Mouse (Mus musculus) adrenal gland, postnatal 14 days (tissue): ENCODE measurements around the gene Siah3. TPM values are rescaled to one million over a fixed set of nuclear protein-coding genes. Genes with fewer than 3 reads are reported as not detected.
"Not testable (repeated sequence)": the region's sequence is repeated elsewhere in the genome, so short reads cannot be mapped to it uniquely, and the experiment has no call there.

Experiments used
- DNase-seq: peaks from one replicate; pipeline ENCODE4 v3.0.0; 2021; ENCODE audit warnings: mixed read lengths
- long read RNA-seq, 2 experiments: library from polyadenylated mRNA; stranded (forward); transcript quantifications; one replicate each; pipeline ENCODE4 v2.0.0; 2021
- total RNA-seq: library from RNA; stranded (reverse); gene quantifications from 2 replicates; pipeline ENCODE4 v1.2.3, GENCODE M21; 2021

Siah3 gene
- total RNA-seq: 0.53 and 0.63 TPM in 2 replicates
- long read RNA-seq, experiment 1, partial matches to known transcripts: 0 of 1 reads
- long read RNA-seq, experiment 1, other reads (novel, unspliced or antisense): 1 of 1 reads
- long read RNA-seq, experiment 2, partial matches to known transcripts: 0 of 1 reads
- long read RNA-seq, experiment 2, other reads (novel, unspliced or antisense): 1 of 1 reads

DNA sequence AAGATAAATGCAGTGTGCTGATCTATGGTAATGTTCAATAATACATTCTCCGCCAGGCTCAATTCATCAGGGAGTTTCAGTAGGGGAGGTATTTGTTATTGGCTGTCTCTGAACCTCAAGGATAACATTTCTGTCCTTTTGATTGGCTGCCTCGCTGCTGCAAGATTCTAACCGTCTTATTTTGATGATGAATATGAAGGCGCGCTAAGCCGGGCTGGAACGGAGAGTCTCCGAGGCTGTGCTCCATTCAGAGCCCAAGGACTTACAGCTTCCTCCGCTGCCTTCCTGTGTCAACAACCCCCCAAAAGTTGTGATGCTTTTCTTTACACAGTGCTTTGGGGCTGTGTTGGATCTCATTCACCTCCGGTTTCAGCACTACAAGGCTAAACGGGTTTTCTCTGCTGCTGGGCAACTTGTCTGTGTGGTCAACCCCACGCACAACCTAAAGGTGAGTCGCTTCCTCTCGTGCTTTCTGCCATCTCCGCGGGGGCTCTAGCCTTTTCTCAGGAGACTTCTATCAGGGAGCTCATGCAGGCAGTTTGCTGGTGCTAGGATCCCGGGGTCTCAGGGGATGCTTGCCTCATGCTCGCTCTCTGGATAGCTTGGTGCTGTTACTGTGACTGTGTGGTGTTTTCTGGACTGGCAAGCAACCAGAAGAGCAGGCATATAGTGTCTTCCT is at the start of gene Siah3:
Siah3 (plus strand) TSS at position 240 of the 679 bp plus-strand sequence.
- DNase-seq: no peak

DNA sequence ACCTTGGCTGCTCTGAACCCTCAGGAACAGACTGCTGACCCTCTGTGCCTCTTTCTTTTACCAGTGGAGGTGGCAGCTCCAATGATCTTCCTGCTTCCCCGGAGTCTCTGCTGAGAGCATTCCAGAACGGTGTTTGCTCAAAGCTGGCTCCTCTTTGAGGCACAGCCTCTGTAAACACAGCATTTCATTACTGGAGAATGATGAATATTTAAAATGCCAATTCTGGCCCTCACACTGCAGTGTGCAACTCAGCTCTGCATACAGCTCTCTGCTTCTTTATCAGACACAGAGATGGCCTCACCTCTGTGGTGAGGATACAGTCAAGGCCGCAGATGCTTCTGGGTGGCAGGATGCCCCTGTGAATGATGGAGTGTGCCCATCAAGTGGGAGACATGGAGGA is 46.0 kb upstream of the Siah3 start:
- DNase-seq: no peak

DNA sequence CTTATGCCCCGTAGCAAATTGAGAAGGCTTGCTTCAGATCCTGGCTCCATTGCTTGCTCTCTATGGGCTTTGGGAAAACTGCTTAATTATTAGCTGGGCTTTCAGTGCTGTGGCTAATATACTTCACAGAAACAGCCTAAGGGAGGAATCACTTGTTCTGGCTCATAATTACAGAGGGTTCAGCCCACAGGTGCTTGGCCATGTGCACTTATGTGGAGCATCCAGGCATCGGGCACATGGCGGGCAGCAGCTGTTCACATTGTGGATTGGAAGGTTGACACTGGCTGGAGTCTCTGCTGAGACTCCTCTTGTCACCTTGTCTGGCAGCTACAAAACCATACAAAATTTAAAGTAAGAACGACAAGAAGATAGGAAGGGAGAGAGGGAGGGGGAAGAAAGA is 45.4 kb upstream of the Siah3 start:
- no peak for DNase-seq

DNA sequence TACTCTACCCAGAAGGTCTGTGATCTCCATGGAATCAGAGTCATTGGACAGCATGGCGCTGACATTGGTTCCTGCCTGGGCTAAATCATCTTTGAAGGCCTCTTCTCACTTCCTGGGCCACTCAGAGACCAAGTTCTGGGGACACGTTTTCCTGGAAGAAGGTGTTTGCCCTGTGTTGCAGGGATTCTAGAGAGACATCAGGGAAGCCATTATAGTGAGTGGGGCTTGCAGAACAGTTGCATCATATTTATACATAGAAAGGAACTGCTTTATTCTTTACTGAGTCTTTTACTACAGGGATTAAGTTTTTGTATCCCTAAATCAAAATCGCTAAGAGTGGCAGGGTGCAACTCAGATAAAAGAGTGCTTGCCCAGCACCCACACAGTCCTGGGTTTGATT is 37.1 kb upstream of the Siah3 start:
- no peak for DNase-seq

DNA sequence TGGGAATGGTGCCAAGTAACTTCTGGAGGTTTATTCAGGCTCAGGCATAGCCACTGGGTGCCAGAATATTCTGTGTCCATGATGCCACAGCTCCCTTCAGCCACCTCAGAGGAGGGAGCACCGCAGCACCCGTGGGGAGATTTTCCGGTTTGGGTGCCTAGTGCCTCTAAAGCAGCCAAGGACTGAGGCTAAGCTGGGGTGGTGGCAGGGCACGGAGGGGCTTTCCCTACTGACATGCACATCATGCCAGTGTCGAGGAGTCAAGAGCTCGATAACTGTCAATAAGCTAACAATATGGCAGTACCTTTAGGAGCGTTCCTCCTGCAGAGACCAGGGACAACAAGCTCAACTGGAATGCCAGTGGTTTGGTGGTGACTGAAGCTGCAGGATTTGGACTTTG is 35.9 kb upstream of the Siah3 start:
- no peak for DNase-seq

DNA sequence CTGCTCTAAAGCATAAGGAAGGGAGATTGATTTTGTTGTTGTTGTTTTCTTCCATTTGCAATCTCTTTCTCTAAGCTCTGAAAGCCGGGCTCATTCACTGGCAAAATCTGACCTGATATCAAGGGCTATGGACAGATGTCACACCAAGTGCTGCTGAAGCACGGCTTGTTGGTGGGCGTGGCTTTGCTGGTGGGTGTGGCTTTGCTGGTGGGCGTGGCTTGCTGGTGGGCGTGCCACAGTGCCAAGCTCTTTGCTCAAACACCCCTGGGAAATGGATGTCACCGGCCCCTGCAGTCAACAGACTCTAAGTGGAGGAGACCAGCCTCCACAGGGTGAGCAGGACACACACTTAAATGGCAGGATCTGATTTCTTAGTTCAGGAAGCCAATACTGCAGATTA is 35.0 kb upstream of the Siah3 start:
- no peak for DNase-seq

DNA sequence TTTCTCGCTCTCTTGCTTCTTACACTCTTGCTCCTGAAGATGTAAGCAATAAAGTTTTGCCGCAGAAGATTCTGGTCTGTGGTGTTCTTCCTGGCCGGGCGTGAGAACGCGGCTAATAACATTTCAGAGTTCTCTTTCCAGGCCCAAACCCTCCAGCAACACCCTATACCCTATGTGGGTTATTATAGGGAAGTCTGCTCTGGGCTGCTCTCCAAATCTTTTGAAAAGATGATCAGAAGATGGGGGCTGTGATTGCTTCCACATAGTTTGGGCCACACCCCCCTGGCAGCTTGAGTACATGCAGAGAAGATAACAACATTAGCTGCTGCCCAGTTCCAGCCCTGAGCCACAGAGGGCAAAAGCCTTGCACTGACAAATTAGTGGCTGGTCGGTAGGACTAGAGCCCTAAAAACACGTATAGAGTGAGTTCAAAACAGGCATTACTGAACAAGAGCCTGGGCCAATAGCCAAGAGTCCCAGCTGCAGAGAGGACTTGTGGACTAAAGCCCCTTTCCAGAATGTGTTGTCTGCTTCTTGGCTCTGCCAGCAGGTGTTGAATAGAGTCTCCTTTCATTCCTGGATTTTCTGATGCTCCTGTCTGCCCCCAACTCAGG is 24.5 kb upstream of the Siah3 start:
- no peak for DNase-seq

DNA sequence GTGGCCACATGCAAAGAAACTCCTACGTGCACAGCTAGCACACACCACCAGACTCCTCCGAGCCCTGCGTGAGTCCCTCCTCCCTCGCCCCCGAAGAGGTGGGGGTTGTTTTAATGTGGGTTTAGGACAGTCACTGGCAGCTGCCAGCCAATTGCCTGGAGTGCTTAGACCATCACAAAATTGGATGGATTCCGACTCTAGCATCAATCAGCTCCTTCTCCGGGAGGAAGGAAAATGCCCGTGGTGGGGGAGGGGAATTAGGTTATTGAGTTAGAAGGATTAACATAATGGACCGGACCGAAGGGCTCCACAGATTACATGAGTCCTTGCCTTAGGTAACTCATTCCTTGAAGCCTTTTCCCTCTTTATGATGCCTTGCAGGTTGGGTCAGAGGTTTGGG is 22.9 kb upstream of the Siah3 start:
- no peak for DNase-seq

DNA sequence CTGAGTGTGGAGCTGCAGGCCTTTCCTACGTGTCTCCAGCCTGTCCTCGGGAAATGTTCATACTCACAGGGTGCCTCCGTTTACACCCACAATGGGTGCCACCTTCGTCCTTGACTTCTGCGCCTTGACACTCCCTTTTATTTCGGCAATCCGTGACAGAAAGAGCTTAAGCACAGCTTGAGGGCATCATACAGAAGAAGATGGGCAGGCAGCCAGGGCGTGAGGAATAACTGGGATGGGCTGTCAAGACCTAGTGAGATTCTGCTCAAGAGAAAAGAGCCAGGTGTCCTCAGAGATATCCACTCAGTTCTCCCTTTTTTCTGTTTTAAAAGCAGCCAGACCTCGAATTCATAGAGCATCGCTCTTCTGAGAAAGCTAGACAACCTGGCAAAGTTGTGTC is 21.2 kb upstream of the Siah3 start:
- DNase-seq: no peak

DNA sequence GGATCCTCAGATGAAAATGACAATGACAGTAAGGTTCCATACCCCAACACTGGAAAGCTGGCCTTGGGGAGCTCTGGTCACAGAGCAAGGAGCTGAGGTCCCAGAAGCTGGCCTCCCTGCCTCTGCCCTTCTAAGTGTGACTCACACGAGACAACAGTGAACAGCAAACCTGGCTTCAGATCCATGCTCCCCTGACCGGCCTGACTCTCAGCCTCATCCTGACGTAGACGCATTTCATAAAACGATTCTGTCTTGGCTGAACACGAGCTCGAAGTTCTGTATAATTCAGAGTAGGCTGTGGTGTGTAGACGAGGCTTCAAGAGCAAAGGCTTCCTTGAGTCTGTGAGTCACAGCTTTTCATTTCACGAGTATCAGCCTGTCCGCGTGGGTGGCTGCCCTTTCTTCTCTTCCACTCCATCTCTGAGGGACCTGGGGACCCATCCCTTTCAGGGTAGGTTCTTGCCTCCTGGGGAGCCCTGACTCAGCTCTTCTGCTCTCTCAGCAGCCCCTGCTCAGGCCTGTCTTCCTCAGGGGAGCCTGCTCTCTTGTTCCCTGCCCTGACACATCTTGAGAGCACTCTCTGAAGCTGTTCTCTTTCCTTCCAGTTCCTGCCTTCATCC is 11.2 kb upstream of the Siah3 start:
- peak; percentile 33 for DNase-seq

DNA sequence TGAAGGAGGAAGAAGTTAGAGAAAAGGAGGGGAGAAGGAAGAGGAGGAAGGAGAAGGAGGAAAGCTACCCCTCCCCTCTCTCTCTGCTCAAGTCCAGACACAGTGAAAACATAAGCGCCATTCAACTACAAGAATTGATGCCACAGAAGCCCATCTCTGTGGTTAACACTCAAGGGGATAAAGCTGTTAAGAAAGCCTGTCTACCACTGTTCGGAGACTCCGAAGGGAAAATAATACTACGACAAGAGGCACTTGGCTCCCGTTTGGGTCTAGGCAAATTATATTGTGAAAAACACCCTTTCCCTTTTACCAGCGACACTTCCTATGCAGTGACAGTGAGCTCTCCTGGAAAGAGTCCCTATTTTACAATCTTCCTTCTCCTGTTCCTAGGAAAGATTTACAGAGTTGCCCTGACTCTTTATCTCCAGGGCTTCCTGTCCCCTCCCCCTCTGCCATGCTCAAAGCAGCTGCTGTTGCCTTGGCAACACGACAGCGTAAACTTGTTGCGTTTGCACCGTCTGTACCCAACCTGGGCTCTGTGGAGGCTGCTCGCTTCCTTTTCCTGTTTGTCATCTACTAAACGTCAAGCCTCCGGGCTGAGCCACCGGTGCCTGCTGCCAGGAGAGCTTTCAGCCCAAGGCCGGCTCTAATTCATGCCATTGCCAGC is 10.4 kb upstream of the Siah3 start:
- DNase-seq: peak; percentile 91

DNA sequence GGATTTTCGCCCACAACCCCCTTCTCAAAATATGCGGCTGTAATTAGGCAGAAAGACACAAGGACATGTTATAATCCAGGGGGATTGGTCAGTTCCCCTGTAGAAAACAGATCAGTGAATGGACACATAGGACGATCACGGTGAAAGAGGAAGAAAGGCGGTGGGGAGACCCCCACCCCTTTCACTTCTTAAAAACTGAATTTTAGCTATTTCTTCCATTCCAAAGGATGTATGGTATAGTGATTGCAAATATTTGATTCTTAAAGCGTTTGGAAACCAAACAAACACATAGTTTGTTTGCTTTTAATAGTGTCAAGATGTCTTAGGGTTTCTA is 9.9 kb upstream of the Siah3 start:
- DNase-seq: no peak

DNA sequence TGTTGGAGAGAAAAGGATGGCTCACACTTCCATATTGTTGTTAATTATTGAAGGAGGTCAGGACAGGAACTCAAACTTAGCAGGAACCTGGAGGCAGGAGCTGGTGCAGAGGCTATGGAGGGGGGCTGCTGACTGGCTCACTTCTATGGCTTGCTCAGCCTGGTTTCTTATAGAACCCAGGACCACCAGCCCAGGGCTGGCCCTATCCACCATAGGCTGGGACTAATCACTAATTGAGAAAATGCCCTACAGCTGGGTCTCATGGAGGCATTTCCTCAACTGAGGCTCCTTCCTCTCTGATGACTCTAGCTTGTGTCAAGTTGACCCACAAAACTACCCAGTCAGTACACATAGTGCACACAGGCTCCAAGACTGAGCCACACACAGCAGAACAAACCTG is 9.5 kb upstream of the Siah3 start:
- not testable (repeated sequence) for DNase-seq

DNA sequence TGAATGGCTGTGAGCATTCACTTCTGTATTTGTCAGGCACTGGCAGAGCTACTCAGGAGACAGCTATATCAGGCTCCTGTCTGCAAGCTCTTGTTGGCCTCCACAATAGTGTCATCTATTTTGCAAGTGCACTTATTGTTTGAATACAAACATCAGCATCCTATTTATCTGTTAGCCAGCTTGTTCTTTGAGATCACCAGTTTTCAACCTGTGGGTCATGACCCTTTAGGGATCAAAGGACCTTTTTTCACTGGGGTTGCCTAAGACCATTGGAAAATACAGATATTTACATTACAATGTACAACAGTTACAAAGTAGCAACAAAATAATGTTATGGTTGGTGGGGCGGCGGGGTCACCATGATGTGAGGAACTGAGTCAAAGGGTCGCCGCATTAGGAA is 1.9 kb upstream of the Siah3 start:
- DNase-seq: no peak

DNA sequence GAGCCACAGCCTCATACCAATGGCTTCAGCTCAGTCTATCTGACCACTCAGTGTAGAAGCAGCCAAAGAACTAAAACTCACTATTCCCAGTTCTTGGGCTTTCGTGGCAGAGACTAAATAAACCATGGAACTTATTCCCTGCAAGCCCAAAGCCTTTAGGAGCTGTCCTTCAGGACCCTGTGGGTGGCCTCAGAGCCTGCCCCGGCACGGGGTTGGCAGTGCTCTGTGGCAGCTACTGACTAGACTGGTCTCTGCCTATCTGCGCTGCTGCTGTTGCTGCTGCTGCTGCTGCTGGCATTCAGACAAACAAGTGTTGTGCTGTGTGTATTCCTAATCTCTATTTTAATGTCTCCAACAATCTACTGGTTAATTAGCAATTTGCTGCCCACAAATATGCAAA is 1.1 kb upstream of the Siah3 start:
- DNase-seq: peak; percentile 76

DNA sequence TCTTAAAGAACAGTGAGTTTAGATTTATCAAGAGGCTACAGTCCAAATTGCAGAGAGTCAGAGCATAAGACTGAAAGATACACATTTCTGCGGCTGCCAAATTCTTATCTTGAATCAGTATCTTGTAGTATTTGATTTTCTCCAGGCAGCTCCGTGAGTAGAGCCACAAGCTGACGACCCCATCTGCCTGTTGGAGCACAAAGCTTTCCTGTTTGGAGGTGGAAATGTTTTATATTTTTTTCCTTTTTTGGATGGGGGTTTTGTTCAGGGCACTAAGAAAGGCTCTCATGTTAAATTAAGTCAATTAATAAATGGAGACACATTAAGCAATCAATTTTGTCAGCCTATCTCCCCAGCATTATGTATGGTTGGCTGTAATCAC is 430 bp upstream of the Siah3 start:
- no peak for DNase-seq

DNA sequence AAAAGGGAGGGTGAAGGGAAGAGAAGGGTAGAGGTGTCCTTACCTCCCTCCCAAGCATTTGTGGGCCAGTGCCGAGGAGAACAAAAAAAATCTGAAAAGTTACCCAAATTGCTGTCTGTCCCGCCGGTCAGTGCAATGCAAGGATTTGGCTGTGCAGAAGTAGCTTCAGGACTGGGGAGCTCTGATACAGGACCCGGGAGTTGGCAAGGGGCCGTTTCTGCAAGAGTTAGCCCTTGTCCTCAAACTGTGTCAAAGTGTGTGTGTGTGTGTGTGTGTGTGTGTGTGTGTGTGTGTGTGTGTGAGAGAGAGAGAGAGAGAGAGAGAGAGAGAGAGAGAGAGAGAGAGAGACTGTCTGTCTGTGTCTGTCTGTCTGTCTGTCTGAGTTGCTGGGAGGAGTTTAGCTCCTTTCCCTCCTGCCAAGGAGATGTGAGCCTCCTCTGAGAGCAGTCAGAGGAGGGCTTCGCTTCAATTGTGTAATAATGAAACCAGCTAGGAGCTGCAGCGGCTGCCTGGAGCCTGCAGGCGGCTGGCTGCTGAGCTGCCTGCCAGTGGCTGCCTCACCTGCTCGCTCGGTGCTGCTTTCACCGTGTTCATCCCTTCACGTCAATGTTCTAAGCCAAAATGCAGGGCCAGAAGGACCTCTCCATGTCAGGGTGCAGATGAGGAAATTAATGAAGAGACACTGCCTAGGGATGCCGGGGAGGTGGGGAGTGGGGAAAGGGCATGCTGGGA is 873 bp downstream of the Siah3 start:
- DNase-seq: peak; percentile 63

DNA sequence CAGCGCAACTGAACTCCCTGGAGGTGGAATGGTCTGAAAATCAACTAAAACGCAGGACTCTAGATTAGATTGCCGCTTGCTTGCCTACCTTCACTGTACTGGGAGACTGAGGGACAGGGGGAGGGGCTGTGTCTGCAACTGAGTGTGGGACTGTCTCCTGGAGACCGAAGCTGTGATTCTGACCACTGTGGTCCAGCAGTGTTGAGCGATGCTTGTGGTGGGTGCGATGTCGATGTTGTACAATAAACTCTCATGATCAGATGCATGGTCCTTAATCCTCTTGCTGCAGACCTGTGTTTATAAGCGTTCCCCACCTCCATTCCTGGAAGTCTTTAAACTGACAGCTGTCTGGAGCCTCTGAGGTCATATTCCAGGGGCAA is 1.4 kb downstream of the Siah3 start:
- DNase-seq: no peak

DNA sequence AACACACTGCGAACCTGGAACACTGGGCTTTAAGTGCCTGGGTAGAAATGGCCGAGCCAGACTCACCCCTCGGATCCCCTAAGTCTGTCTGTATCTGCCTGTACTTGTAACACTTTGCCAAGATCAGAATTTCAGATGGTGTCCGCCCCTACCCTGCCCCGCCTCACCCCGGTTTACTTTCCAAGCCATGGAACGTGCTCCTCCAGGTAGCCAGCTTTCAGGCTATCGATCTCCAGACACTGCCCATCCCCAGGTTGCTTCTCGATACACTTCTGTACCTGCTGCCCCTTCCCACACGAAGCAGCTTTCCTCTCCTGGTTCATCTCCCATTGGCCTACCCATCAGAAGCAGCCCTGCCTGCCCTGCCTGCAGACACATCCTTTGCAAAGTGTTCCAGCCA is 3.6 kb downstream of the Siah3 start:
- no peak for DNase-seq

DNA sequence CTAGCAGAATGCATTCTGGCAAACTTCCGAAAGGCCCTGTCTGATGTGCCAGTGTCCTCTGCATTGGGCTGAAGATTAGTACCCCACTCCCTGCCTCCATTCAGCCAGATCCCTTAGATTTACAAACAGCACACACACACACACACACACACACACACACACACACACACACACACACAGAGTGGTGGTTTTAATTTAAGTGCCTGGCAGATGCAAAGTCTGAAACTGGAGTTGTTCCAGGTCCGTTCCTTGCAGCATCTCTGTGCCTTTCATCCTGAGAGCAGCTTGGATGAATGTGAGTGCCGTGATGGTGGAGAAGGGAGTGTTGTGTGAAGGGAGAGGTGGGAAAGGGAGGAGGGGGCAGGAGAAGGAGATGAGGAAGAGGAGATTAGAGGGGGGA is 4.2 kb downstream of the Siah3 start:
- DNase-seq: no peak

DNA sequence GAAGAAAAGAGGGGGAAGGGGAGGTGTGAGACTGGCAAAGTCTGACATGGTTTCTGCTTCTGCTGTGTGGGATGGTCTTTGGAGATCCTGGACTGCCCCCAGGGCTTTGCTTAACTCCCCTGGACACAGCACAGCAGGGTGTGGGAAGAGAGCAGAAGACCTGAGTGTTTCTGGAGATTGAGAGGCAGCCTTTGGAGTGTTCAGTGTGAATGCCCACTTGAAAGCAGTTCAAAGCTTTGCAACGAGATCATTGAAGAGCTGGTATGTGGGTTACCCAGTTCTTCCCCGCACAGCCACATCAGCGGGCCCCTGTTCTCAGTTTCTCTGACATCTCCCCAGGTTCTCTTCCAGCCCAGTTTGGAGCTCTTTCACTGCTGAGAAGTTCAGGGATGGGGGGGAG is 4.7 kb downstream of the Siah3 start:
- no peak for DNase-seq

DNA sequence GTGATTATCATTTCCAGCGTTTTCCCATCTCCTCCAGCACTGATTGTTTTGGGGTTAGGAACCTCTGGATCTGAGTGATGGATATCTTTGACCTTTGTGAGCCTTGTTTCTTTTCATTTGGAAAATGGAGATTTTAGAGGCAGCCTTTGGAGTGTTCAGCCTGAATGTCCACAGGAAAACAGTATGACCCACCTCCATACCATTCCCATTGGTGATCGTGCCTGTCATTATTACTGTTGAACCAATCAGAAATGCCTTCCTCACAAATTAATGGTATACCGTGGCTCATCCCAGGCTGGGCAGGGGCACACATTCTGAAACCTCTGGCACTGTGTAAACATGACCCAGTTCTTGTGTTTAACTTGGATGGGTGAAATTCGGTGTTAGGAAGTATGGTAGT is 6.0 kb downstream of the Siah3 start:
- no peak for DNase-seq

DNA sequence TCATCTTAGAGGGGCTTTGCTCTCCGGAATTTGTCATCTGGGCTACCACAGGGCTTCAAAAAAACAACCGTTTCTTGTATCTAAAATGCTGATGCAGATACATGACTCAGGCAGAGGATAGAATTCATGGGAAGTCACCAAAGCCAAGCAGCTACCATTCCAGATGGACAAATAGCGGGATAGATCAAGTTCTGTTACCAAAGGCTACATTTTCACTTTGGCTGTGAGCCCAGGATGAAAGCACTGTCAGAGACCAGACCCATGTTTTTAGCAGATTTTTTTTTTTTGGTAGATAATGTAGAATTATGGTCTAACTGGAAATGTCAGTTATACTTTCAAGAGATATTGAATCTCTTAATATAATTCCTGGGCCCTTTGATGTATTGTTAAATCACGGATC is 7.4 kb downstream of the Siah3 start:
- DNase-seq: no peak
